Mouse (Mus musculus): ENCODE data around the gene A530064D06Rik.
"Not testable (repeated sequence)": the region's sequence is repeated elsewhere in the genome, so short reads cannot be mapped to it uniquely, and the experiment has no call there.

Gene A530064D06Rik

DNA sequence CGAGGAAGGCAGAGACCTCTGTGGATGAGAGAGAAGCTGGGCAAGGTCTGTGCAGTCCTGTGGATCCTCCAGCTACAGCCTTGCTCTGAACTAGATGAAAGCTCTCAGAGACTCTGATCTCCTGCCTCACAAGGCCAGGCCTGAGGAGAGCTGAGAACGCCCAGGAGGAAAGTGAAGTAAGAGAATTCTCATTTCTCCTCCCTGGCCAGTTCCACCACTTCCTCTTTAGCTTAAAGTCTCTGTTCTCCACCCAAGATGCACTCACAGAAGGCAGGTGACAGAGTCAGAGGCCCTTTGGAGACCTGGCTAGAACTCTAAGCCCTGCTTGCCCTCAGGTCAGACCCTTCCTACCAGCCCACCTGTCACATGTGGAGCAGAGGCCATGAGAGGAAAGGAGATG is at the start of gene A530064D06Rik:
TSS of gene A530064D06Rik (minus strand) at position 173 of the 400 bp plus-strand sequence.
- DNase-seq (ENCODE audit: low read depth, low spot score): not testable (repeated sequence)

DNA sequence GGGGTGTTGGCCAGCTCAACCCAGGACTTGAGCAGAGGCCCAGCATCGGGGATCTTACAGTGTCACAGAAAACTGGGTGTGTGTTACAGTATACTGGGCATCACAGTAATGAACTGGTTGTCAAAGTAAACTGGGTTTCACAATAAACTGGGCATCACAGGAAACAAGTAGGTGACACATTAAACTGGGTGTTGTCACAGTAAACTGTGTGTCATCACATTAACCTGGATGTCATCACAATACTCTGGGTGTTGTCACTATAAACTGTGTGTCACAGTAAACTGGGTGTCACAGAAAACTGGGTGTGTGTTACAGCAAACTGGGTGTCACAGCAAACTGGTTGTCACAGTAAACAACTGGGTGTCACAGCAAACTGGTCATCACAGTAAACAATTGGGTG is 48.4 kb upstream of the A530064D06Rik start:
- DNase-seq (ENCODE audit: low read depth, low spot score): no peak

DNA sequence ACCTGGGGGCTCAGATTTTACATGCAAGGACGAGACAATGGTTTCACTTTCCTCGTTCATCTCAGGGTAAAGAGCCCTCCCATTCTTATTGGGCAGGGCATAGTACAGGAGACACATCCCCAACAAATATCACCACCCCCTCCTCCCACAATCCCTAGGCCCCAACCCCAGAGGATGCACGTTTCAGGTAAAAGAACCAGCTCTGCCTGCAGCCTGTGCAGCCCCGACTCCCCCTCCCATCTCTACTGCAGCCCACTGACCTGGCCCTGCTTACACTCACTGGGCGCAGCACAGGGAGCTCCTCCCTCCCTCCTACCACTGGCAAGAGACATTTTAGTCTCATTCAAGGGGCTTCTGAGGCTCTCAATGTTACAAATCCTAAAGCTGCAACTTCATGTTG is 46.4 kb upstream of the A530064D06Rik start:
- no peak for DNase-seq (ENCODE audit: low read depth, low spot score)

DNA sequence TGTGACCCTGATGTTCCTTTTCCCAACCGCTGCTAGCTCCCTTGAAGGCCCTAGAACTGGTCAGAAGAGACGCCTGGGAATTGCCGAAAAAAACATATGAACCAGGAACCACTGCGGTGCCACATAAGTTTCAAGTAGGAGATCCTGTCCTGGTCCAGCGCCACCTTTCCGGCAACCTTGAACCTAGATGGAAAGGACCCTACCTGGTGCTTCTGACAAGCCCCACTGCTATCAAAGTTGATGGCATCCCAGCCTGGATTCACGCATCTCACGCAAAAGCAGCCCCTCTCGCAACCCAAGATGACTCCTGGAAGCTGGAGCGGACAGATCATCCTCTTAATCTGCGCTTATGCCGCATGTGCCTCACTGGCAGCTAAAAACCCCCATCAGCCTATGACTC is 45.5 kb upstream of the A530064D06Rik start:
- DNase-seq (ENCODE audit: low read depth, low spot score): no peak

DNA sequence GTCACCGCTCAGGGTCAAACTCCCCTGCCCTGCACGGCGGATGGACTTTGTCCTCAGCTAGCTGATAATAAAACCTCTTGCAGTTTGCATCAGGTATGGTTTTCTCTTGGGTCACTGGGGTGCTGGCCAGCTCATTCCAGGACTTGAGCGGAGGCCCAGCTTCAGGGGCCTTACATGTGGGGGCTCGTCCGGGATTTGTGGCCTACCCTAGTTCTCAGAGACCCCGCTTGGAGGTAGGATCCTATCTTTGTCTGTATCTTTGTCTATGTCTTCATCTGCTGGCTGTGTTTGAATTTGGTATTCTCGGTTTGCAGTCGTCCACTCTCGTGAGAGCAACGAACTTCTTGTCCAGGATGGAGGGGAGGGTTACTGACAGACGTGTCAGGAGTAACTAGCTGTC is 36.0 kb upstream of the A530064D06Rik start:
- no peak for DNase-seq (ENCODE audit: low read depth, low spot score)

DNA sequence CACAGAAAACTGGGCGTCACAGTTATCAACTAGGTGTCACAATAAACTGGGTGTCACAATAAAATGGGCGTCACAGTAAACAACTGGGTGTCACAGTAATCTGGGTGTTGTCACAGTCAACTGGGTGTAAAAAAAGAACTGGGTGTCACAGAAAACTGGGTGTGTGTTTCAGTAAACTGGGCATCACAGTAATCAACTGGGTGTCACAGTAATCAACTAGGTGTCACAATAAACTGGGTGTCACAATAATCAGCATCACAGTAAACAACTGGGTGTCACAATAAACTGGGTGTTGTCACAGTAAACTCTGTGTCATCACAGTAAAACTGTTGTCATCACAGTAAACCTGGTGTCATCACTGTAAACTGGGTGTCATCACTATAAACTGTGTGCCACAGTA is 25.3 kb upstream of the A530064D06Rik start:
- DNase-seq (ENCODE audit: low read depth, low spot score): no peak

DNA sequence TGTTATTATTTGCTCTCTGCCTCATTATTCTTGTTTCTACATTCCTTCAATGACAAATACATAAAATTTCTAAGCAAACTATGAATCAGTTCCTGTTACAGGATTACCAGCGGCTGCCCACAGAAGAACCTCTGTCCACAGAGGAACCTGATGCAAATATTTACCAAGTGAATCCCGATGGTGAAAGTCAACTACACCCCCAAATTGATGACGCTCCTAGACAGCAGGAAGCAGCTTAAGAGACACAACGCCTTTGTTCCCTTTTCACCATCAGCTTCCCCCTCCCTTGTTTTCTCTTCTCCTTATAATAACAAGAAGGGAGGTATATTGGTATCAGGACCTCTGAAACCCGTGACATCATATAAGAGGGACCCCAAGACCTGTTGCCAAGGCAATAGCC is 18.2 kb upstream of the A530064D06Rik start:
- DNase-seq (ENCODE audit: low read depth, low spot score): no peak

DNA sequence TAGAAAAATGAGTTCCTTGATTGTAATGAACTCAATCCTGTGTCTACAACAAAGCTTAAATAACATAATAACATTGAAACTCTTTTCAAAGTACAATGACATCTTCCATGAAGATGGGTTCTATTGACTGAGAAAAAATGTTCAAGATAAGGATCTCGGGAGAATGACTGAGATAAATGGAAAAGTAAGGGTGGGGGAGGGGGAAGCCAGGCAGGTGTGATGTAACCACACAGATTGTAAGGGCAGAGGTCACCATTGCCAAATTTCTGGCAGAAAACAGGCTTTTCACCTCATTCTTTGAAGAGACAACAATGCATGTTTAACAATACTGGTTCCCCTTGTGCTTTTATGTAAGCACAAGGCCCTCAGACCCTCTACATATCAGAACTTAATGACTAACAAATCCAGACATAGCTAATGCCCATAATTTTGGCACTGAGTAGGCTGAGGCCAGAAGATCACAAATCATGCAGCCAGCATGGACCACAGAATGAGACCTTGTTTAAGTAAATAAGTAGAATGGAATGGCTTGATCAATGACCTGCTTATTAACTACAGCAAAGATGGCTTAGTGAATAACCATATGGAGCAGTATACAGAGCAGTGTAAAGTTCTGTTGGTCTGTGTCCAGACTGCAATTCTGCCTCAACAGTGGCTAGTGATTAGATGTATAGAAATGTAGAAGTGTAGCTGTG is 9.5 kb downstream of the A530064D06Rik start:
- no peak for DNase-seq (ENCODE audit: low read depth, low spot score)

DNA sequence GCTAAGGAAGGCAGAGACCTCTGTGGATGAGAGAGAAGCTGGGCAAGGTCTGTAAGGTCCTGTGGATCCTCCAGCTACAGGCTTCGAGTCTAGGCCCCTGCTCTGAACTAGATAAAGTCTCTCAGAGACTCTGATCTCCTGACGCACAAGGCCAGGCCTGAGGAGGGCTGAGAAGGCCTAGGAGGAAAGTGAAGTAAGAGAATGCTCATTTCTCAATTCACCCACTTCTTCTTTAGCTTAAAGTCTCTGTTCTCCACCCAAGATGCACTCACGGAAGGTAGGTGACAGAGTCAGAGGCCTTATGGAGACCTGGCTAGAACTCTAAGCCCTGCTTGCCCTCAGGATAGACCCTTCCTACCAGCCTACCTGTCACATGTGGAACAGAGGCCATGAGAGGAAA is 21.0 kb downstream of the A530064D06Rik start, which contains the start of gene 9830107B12Rik:
TSS of gene 9830107B12Rik (minus strand) at position 149 of the 400 bp plus-strand sequence.
- DNase-seq (ENCODE audit: low read depth, low spot score): no peak

DNA sequence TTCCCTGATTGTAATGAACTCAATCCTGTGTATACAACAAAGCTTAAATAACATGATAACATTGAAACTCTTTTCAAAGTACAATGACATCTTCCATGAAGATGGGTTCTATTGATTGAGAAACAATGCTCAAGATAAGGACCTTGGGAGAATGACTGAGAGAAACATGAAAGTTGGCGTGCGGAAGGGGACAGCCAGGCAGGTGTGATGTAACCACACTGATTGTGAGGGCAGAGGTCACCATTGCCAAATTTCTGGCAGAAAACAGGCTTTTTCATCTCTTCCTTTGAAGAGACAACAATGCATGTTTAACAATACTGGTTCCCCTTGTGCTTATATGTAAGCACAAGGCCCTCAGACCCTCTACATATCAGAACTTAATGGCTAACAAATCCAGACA is 34.3 kb downstream of the A530064D06Rik start:
- no peak for DNase-seq (ENCODE audit: low read depth, low spot score)

DNA sequence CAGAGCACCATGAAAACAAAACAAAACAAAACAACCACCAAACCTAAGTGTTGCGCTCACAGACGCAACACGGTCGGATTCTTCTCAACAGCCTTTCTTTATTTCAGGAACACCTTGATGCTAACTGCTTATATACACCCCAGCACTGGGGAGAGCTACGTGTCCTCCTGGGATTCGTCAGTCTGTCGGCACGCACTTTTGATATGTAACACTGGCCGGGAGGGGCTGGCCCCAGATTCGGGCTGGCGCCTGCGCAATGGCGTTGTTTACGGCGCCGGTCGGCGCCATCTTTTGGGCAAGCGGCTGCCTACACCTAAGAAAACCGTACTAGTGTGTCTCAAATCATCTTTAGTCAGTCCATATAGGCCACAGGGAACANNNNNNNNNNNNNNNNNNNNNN is 46.6 kb downstream of the A530064D06Rik start:
- no peak for DNase-seq (ENCODE audit: low read depth, low spot score)

DNA sequence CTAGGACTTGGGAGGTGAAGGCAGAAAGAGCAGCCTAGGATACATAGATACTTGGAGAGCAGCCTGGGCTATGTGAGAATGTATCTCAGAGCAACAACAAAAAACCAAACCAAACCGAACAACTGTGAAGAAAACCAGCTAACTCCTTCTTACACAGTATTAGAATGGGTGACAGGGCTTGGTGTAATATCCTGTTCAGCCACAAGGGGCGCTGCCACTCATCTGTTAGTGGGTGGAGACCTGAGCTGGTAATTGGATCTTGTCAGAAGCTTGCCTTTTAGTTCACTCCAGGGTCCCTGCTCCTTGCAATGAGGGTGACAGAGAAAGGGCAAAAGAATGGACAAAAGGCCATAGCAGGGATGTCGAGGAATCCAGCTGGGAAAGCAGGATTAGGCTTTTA is 47.4 kb downstream of the A530064D06Rik start:
- no peak for DNase-seq (ENCODE audit: low read depth, low spot score)

DNA sequence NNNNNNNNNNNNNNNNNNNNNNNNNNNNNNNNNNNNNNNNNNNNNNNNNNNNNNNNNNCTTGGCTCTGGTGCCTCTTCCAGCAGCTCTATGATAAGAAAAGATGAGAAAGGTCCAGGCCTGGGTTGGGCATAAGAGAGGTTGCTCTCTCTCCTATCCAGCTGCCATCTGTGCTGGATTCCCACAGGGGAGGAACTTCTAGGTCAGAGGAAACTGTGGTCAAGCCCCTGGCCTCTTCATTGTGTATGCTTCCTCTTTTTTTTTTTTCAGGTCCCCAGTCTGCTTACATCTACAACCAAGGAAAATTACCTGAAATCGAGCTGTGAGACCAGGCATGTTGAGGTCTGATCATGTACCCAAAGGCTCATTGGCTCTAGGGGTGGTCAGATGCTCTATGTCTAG is 48.5 kb downstream of the A530064D06Rik start:
- DNase-seq (ENCODE audit: low read depth, low spot score): no peak

DNA sequence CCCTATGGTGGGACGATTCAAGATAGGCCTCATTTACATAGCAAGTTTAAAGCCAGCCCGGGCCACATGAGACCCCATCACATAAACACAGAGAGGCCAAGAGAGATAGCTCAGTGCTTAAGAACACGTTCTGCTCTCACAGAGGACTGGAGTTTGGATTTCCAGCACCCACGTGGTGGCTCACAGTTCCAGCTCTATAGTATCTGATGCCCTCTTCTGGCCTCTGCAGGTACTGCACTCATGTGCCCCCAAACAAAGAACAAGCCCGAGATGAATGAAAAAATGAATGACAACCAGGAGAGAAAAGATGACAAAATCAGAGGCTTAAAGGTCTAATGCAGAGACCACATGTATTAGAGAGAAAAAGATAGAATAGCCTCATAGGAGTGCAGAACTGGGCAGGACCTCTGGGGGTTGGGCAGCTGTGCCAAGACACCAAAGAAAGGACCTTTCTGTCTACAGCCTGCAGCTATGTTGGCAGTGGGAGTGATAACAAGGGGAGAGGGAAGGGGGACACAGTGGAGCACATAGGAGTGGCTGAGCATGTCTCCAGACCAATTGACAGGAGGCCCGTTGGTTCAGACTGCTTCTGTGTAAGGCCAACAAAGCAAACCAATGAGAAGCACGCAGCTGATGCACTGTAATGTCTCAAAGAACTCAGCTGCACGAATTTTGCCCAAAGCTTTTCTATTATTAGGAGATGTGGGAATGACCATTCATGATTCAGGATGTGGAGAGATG is 56.4 kb downstream of the A530064D06Rik start:
- no peak for DNase-seq (ENCODE audit: low read depth, low spot score)

DNA sequence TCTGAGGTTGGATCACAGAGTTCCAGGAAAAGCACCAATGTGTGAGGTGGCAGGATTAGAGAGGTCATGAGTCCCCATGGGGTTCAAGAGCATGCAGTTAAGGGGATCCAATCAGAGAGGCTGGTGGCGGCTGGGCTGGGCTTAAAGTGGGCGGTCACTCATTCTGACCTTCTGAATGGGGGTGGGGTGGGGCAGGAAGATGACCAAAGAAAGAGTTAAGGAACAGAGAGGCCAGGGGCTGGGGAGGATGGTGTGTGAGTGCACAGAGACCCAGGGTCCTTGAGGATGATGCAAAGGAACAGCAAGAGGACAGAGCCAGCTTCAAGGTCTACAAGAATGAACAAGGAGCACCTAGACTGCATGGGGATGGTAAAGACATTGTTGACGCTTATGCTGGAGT is 58.6 kb downstream of the A530064D06Rik start:
- no peak for DNase-seq (ENCODE audit: low read depth, low spot score)

DNA sequence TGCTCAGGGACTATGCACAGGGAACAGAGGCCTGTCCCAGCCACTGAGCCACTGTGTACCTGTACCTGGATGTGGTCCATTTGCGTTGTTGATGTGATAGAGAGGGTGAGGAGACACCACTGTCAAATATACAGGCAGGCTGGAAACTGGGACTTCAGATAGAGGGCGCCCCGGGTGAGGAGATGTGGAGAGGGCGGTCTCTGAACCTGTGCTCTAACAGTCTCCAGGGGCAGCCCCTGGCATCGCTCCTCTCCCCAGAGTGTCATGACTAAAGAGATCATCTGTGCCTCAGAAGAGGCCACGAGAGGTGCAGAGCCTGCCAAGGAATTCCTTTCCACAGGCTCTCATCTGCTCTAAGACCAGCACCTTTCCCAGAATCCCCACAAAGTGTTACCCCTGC is 59.2 kb downstream of the A530064D06Rik start:
- DNase-seq (ENCODE audit: low read depth, low spot score): no peak

DNA sequence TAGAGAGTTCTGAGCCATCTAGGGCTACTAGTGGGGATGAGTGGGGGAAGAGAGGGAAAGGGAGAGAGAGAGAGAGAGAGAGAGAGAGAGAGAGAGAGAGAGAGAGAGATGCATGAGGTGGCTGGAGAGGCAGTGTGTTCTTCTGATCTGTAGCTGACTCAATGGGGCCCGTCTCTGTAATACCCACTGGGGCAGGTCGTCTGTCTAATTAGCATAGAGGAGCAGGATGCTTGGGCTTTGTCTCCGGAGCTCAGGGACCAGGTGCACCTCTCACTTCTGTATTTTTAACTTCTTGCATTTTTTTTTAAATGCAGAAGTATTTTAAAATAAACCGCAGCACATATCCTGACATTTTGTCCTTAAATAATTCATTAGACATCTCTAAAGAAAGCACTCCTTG is 59.7 kb downstream of the A530064D06Rik start:
- DNase-seq (ENCODE audit: low read depth, low spot score): no peak

DNA sequence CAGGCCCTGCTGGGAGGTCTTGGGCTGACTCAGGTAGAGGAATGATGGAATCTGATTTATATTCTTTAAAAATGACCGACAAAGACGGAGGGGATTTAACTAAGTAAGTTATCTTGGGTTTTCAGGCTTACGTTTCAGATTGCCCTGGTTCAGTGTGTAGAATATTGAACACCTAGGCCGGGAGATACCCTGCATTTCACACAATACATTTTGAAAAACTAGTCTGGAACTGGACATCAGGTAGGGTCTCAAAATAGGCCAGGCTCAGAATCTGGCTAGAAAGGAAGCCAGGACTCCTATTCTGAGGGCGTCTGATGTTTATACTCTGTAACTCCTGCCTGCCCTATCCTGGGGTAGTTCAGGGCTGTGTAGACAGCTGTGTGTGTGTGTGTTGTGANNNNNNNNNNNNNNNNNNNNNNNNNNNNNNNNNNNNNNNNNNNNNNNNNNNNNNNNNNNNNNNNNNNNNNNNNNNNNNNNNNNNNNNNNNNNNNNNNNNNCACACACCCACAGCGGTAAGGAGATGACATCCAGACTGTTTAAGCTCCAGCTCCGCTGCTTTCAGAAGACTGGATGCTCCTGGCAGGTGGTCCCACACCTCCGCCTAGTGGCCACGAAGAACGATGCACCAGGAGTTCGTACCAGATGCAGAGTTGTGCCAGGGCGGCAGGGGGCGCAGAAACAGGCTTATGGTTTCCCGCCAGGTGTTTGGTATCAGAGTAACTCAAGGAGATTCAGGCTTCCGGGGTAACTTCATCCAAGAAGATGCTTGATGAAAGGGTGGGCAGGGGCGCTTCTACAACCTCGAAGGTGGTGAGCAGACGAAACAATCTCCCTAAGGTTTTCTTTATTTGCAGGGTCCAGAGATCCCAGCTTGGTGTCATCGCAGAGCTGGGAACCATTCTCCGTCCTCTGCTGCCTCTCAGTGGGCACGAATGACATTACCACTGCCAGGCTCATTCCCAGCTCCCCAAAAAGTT is 66.3 kb downstream of the A530064D06Rik start:
- DNase-seq (ENCODE audit: low read depth, low spot score): peak; percentile 70

DNA sequence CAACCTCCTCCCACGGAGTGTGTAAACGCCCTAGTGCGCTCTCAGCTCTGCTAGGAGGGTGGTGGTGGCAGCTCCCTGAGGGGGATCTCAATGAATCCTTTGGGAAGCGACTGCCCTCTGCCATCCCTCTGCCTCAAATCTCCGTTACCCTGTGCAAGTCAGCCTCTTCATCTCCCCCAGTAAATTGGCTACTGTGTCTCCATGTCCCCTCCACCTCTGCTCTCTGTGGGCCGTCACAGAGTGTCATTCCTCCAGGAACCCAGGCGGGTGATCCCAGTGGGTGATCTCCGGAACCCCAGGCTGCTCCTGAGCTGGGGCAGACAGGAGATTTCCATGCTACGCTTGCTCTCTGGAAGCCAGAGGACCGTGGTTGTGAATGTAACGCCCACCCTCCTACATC is 67.8 kb downstream of the A530064D06Rik start:
- DNase-seq (ENCODE audit: low read depth, low spot score): no peak

Measured in brain, embryonic 18.5 days (tissue).